Mouse (Mus musculus): ENCODE data around the gene Limch1. TPM values are rescaled to one million over a fixed set of nuclear protein-coding genes. Genes with fewer than 3 reads are reported as not detected.

The Limch1 gene
- polyA plus RNA-seq, 2 experiments: 0.54 to 1.2 TPM

DNA sequence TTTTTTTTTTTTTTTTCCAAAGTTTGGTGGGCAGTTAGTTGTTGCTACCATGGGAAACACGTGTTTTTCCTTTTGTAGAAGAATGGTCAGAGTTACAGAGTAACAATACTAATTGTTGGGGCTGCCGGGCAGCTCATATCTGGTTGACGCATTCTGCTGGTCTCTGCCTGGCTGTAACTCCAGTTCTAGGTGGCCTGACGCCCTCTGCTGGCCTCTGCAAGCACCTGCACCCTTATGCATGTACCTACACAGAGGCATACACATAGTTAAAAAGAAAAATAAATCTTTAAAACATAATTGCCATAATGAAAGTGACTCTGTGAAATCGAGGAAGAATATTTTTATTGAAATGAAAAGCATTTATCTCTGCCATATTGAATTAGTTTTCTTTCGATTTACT is 312.2 kb downstream of the Limch1 start:
- no peaks in the 10 kb centered on the region for H3K9me3 ChIP-seq (ENCODE audit: control insufficient read depth, low read length)

DNA sequence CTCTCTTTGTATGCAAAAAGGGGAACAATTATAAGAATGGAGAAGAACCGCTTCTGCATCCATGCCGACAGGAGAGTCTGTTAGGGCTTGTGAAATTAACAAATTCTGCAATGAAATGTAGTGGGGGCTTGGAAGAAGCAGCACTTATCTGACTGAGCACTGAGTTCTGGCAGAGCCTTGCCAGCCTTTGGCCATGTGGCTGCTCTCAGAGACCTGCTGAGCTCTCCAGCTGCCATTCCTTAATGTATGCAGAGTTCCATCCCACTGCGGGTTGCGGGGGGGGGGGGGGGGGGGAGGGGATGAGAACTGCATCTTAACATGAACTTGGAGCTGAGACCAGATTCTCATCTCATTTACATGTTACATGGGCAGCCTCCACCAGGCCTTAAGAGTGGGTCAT is 314.9 kb downstream of the Limch1 start:
- no peak overlapping the region for H3K27ac ChIP-seq
- TF ChIP-seq EP300 (IDR thresholded peaks at IDR 0.05; ENCODE audit: low read depth) (no peak), CTCF (IDR thresholded peaks at IDR 0.05; ENCODE audit: low read depth) (no peak)
- no peaks in the 10 kb centered on the region for H3K36me3 ChIP-seq (replicated peaks; ENCODE audit: control insufficient read depth, insufficient read depth, low read depth)
- no peak overlapping the region for H3K4me3 ChIP-seq (ENCODE audit: insufficient read depth in 1 of 2, low read depth in 2 of 2, low read length in 2 of 2)
- H3K9me3 ChIP-seq (ENCODE audit: control insufficient read depth, low read length): no peaks in the 10 kb centered on the region
- H3K27me3 ChIP-seq (ENCODE audit: control insufficient read depth, insufficient read depth, low read length): no peaks in the 10 kb centered on the region
- no peak overlapping the region for H3K4me2 ChIP-seq (ENCODE audit: low read depth)
- H3K4me1 ChIP-seq (replicated peaks; ENCODE audit: control insufficient read depth in 2 of 2, insufficient read depth in 2 of 2, low read length in 1 of 2): no peaks in the 10 kb centered on the region
- ATAC-seq (ENCODE audit: insufficient read depth): no peak
- 23% methylated on average over 4 of the region's 4 CpGs for WGBS (ENCODE audit: insufficient replicate concordance)
- DNase-seq (ENCODE audit: low read depth in 3 of 3, low spot score in 3 of 3): no peak
- H3K9ac ChIP-seq (replicated peaks): no peak overlapping the region

More for the DNA sequence above, 312.2 kb downstream of the Limch1 start:
- H3K4me2 ChIP-seq (ENCODE audit: low read depth): no peak overlapping the region
- H3K4me1 ChIP-seq (replicated peaks; ENCODE audit: control insufficient read depth in 2 of 2, insufficient read depth in 2 of 2, low read length in 1 of 2): no peaks in the 10 kb centered on the region
- no peaks in the 10 kb centered on the region for H3K27me3 ChIP-seq (ENCODE audit: control insufficient read depth, insufficient read depth, low read length)
- H3K4me3 ChIP-seq (ENCODE audit: insufficient read depth in 1 of 2, low read depth in 2 of 2, low read length in 2 of 2): no peak overlapping the region
- DNase-seq (ENCODE audit: low read depth in 3 of 3, low spot score in 3 of 3): no peak
- ATAC-seq (ENCODE audit: insufficient read depth): no peak
- no peak overlapping the region for H3K9ac ChIP-seq (replicated peaks)
- no peaks in the 10 kb centered on the region for H3K36me3 ChIP-seq (replicated peaks; ENCODE audit: control insufficient read depth, insufficient read depth, low read depth)
- H3K27ac ChIP-seq: no peak overlapping the region
- peak; percentile 30; the same call in 1 of the 2 replicates for TF ChIP-seq CTCF (IDR thresholded peaks at IDR 0.05; ENCODE audit: low read depth)
- TF ChIP-seq EP300 (IDR thresholded peaks at IDR 0.05; ENCODE audit: low read depth): no peak
- 59% methylated on average over 6 of the region's 6 CpGs for WGBS (ENCODE audit: insufficient replicate concordance)

DNA sequence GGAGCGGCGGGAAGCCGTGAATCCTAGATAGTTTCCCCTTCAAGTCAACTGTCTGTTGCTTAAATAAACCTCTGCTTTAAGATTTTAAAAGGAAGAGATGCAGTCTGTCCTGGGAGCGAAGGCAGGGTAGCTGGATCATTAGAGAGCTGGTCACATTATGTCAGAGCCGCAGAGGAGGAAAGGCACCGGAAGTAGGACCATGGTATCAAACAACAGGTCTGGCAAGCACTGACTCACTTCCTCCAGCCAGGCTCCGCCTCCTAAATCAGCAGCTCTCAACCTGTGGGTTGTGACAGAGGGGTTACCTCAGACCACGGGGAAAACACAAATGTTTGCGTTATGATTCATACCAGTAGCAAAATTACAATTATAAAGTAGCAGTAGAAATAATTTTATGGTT is 318.0 kb downstream of the Limch1 start:
- ATAC-seq (ENCODE audit: insufficient read depth): no peak
- no peak overlapping the region for H3K27ac ChIP-seq
- TF ChIP-seq EP300 (IDR thresholded peaks at IDR 0.05; ENCODE audit: low read depth) (no peak), CTCF (IDR thresholded peaks at IDR 0.05; ENCODE audit: low read depth) (no peak)
- no peak overlapping the region for H3K9ac ChIP-seq (replicated peaks)
- H3K4me1 ChIP-seq (replicated peaks; ENCODE audit: control insufficient read depth in 2 of 2, insufficient read depth in 2 of 2, low read length in 1 of 2): no peaks in the 10 kb centered on the region
- 39% methylated on average over 9 of the region's 9 CpGs for WGBS (ENCODE audit: insufficient replicate concordance)
- no peaks in the 10 kb centered on the region for H3K36me3 ChIP-seq (replicated peaks; ENCODE audit: control insufficient read depth, insufficient read depth, low read depth)
- no peaks in the 10 kb centered on the region for H3K9me3 ChIP-seq (ENCODE audit: control insufficient read depth, low read length)
- DNase-seq (ENCODE audit: low read depth in 3 of 3, low spot score in 3 of 3): no peak
- H3K4me3 ChIP-seq (ENCODE audit: insufficient read depth in 1 of 2, low read depth in 2 of 2, low read length in 2 of 2): no peak overlapping the region
- no peaks in the 10 kb centered on the region for H3K27me3 ChIP-seq (ENCODE audit: control insufficient read depth, insufficient read depth, low read length)
- H3K4me2 ChIP-seq (ENCODE audit: low read depth): no peak overlapping the region

DNA sequence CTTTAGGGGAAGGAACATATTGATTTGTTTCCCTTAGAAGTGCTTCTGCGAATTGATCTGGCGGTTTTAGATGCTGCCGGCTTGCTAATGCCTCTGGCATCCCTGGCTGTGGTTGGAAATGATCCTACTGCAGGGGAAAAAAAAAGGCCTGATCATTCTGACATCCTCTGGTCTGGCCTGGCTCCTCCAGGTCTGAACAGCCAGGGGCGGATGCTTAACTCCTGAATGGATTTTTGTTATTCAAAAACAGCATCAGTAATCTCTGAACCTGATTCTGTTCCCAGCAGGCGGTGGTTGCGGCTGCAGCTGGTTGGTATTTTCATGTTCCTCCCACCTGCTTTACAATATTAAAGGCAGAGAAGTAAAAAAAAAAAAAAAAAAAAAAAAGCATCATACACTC is 337.5 kb downstream of the Limch1 start:
- H3K4me2 ChIP-seq (ENCODE audit: low read depth): no peak overlapping the region
- DNase-seq (ENCODE audit: low read depth in 3 of 3, low spot score in 3 of 3) (no peak), ATAC-seq (ENCODE audit: insufficient read depth) (no peak)
- H3K27ac ChIP-seq: no peak overlapping the region
- no peaks in the 10 kb centered on the region for H3K36me3 ChIP-seq (replicated peaks; ENCODE audit: control insufficient read depth, insufficient read depth, low read depth)
- WGBS (ENCODE audit: insufficient replicate concordance): 28% methylated on average over 6 of the region's 6 CpGs
- H3K9ac ChIP-seq (replicated peaks): no peak overlapping the region
- TF ChIP-seq EP300 (IDR thresholded peaks at IDR 0.05; ENCODE audit: low read depth) (no peak), CTCF (IDR thresholded peaks at IDR 0.05; ENCODE audit: low read depth) (no peak)
- H3K4me1 ChIP-seq (replicated peaks; ENCODE audit: control insufficient read depth in 2 of 2, insufficient read depth in 2 of 2, low read length in 1 of 2): no peaks in the 10 kb centered on the region
- no peaks in the 10 kb centered on the region for H3K27me3 ChIP-seq (ENCODE audit: control insufficient read depth, insufficient read depth, low read length)
- H3K4me3 ChIP-seq (ENCODE audit: insufficient read depth in 1 of 2, low read depth in 2 of 2, low read length in 2 of 2): no peak overlapping the region
- no peaks in the 10 kb centered on the region for H3K9me3 ChIP-seq (ENCODE audit: control insufficient read depth, low read length)

DNA sequence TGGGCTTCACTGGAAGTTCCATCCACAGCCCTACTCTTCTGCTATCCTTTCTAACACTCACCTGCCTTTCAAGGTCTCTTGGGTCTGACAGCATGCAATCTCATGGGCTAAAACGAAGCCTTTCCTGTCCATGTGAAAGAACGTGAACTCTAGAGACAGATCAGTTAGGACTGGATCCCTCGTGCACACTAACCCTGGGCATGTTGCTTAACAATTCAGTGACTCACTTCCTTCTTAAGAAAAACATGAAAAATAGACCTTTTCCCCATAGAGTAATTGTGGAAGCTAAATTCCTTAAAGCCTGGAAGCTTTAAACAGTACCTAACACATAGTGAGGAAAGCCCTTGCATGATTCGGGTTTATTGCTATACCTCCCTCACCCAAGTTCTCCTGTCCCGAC is 345.2 kb downstream of the Limch1 start:
- Histone ChIP-seq H3K4me2 (ENCODE audit: low read depth) (no peak overlapping the region), H3K4me1 (replicated peaks; ENCODE audit: control insufficient read depth in 2 of 2, insufficient read depth in 2 of 2, low read length in 1 of 2) (no peaks in the 10 kb centered on the region), H3K9me3 (ENCODE audit: control insufficient read depth, low read length) (no peaks in the 10 kb centered on the region), H3K36me3 (replicated peaks; ENCODE audit: control insufficient read depth, insufficient read depth, low read depth) (no peaks in the 10 kb centered on the region), H3K27me3 (ENCODE audit: control insufficient read depth, insufficient read depth, low read length) (peaks cover 33% of the 10 kb centered on the region), H3K9ac (replicated peaks) (no peak overlapping the region), H3K27ac (no peak overlapping the region), H3K4me3 (ENCODE audit: insufficient read depth in 1 of 2, low read depth in 2 of 2, low read length in 2 of 2) (no peak overlapping the region)
- no peak for ATAC-seq (ENCODE audit: insufficient read depth)
- no peak for DNase-seq (ENCODE audit: low read depth in 3 of 3, low spot score in 3 of 3)
- no peak for TF ChIP-seq EP300 (IDR thresholded peaks at IDR 0.05; ENCODE audit: low read depth)
- no peak for TF ChIP-seq CTCF (IDR thresholded peaks at IDR 0.05; ENCODE audit: low read depth)
- 29% methylated on average over 5 of the region's 5 CpGs for WGBS (ENCODE audit: insufficient replicate concordance)

All from liver, embryonic 14.5 days (tissue).